Mouse (Mus musculus): ENCODE measurements around the gene Elavl3. TPM values are rescaled to one million over a fixed set of nuclear protein-coding genes. Genes with fewer than 3 reads are reported as not detected.

The Elavl3 gene
- polyA plus RNA-seq, 1 experiment from 2014 or later = 69.1 TPM

DNA sequence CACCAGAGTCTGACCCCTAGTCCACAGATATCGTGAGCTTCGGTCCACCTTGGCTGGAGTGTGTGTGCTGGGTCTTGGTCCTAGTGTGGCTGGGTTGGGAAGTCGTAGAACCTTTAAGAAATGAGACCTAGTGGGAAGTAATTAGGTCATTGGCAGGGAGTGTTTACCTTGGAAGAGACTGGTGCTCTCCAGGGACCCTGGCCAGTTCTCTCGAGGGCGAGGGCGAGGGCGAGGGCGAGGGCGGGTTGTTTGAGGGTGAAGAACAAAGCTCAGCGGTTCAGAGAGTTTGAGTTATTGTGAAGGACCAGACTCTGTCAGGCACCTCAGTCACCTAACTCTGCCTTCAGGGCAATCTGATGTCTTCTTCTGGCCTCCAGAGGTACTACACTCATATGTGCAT, 14.0 kb downstream of the Elavl3 start:
- no peak for DNase-seq (ENCODE audit: low spot score)
- peaks cover 5% of the 10 kb centered on the region; the same call in 1 of the 2 replicates for H3K4me1 ChIP-seq (ENCODE audit: control insufficient read depth, insufficient read depth, low read length)
- H3K4me3 ChIP-seq (ENCODE audit: low read depth, low read length) = no peak overlapping the region
- H3K9me3 ChIP-seq (ENCODE audit: control insufficient read depth, low read length) = no peaks in the 10 kb centered on the region
- H3K27me3 ChIP-seq (ENCODE audit: control insufficient read depth, insufficient read depth, low read length) = no peaks in the 10 kb centered on the region
- no peak overlapping the region for H3K27ac ChIP-seq (ENCODE audit: low read depth, low read length)
- no peak for ATAC-seq (ENCODE audit: insufficient read depth, low FRiP score, low TSS enrichment)
- H3K4me2 ChIP-seq (ENCODE audit: low read depth) = no peak overlapping the region
- no peak overlapping the region for H3K9ac ChIP-seq (ENCODE audit: low read length)
- WGBS = 87% methylated on average over 10 of the region's 10 CpGs
- H3K36me3 ChIP-seq (ENCODE audit: control insufficient read depth, insufficient read depth, low read length) = peaks cover 2% of the 10 kb centered on the region

DNA sequence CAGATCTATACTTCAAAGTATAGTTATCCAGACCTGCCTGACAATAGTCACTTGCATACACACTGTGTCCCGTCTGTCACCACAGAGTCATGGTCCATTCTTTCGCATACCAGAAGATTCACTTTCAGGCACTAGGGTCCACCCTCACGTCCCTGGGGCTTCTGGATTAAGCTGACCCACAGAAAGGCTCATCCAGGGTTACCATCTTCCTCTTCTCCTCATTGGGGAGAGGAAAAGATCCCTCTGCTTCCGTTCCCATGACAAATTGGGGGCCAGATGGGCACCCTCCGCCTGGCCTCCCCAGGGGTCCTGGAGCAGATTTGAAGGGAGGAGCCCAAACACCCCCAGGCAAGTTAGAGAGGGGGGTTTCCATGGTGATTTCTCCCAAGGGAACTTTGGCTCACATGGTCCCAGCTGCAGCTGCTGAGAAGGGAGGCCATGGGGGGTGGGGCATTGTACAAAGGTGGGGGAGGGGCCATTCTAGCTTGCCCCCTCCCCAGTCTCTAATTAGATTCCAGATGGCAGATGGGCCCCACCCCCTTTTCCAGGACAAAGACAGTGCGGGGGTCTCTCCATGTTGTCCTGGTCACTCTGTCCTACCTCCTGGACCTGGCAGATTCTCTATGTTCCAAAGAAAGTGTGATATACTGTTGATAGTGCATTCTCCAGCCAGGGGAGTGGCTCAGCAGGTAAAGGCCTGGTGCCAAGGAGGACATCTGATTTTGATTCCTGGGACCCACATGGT, 16.4 kb downstream of the Elavl3 start:
- DNase-seq (ENCODE audit: low spot score) (peak; percentile 70), ATAC-seq (ENCODE audit: insufficient read depth, low FRiP score, low TSS enrichment) (peak; percentile 63)

GRCm38 (mm10) chr9:22030386-22030785, 21.4 kb downstream of the Elavl3 start:
- Histone ChIP-seq H3K4me1 (ENCODE audit: control insufficient read depth, insufficient read depth, low read length) (peaks cover 4% of the 10 kb centered on the region; the same call in 1 of the 2 replicates), H3K27me3 (ENCODE audit: control insufficient read depth, insufficient read depth, low read length) (no peaks in the 10 kb centered on the region), H3K36me3 (ENCODE audit: control insufficient read depth, insufficient read depth, low read length) (peaks cover 8% of the 10 kb centered on the region), H3K4me2 (ENCODE audit: low read depth) (no peak overlapping the region), H3K27ac (ENCODE audit: low read depth, low read length) (no peak overlapping the region), H3K9me3 (ENCODE audit: control insufficient read depth, low read length) (no peaks in the 10 kb centered on the region), H3K9ac (ENCODE audit: low read length) (no peak overlapping the region), H3K4me3 (ENCODE audit: low read depth, low read length) (no peak overlapping the region)
- DNase-seq (ENCODE audit: low spot score) = no peak
- ATAC-seq (ENCODE audit: insufficient read depth, low FRiP score, low TSS enrichment) = no peak
- WGBS = 93% methylated on average over 9 of the region's 9 CpGs

More for the DNA sequence above, 16.4 kb downstream of the Elavl3 start:
- Histone ChIP-seq H3K27me3 (ENCODE audit: control insufficient read depth, insufficient read depth, low read length) (no peaks in the 10 kb centered on the region), H3K9me3 (ENCODE audit: control insufficient read depth, low read length) (no peaks in the 10 kb centered on the region), H3K27ac (ENCODE audit: low read depth, low read length) (peak overlapping the region; percentile 73), H3K4me1 (ENCODE audit: control insufficient read depth, insufficient read depth, low read length) (peaks cover 5% of the 10 kb centered on the region; the same call in 1 of the 2 replicates), H3K4me3 (ENCODE audit: low read depth, low read length) (no peak overlapping the region), H3K4me2 (ENCODE audit: low read depth) (no peak overlapping the region), H3K9ac (ENCODE audit: low read length) (no peak overlapping the region), H3K36me3 (ENCODE audit: control insufficient read depth, insufficient read depth, low read length) (peaks cover 3% of the 10 kb centered on the region)
- WGBS = 38% methylated on average over 6 of the region's 6 CpGs

- 38% methylated on average over 7 of the region's 7 CpGs for WGBS
- H3K4me1 ChIP-seq (ENCODE audit: control insufficient read depth, insufficient read depth, low read length) = peaks cover 5% of the 10 kb centered on the region; the same call in 1 of the 2 replicates
- H3K9ac ChIP-seq (ENCODE audit: low read length) = no peak overlapping the region
- no peak overlapping the region for H3K4me3 ChIP-seq (ENCODE audit: low read depth, low read length)
- H3K9me3 ChIP-seq (ENCODE audit: control insufficient read depth, low read length) = no peaks in the 10 kb centered on the region
- ATAC-seq (ENCODE audit: insufficient read depth, low FRiP score, low TSS enrichment) (peak; percentile 52), DNase-seq (ENCODE audit: low spot score) (peak; percentile 61)
- no peak overlapping the region for H3K27ac ChIP-seq (ENCODE audit: low read depth, low read length)
- H3K36me3 ChIP-seq (ENCODE audit: control insufficient read depth, insufficient read depth, low read length) = peaks cover 10% of the 10 kb centered on the region
- H3K27me3 ChIP-seq (ENCODE audit: control insufficient read depth, insufficient read depth, low read length) = no peaks in the 10 kb centered on the region
- H3K4me2 ChIP-seq (ENCODE audit: low read depth) = no peak overlapping the region
Observed at GRCm38 (mm10) chr9:22028467-22028866, 23.4 kb downstream of the Elavl3 start.

DNA sequence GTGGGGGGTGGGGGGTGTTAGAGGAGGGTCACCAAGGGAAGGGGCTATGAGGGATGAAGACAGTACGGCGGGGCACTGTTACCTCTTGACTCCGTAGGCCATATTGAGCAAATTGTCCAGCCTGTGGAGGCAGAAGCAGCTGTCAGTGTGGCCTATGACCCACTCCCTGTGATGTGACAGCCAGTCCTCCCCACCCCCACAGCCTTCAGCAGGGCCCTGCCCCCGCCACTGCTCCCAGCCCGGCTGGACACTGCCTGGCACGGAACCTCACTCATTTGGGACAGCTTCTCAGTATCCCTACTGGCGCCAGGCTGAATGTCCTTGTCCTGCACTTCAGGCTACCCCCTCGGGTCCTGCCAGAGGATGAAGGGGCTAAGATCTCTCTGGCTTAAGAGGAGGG, 27.2 kb downstream of the Elavl3 start:
- Histone ChIP-seq H3K4me2 (ENCODE audit: low read depth) (no peak overlapping the region), H3K27ac (ENCODE audit: low read depth, low read length) (no peak overlapping the region), H3K4me1 (ENCODE audit: control insufficient read depth, insufficient read depth, low read length) (peaks cover 5% of the 10 kb centered on the region; the same call in 1 of the 2 replicates), H3K27me3 (ENCODE audit: control insufficient read depth, insufficient read depth, low read length) (no peaks in the 10 kb centered on the region), H3K4me3 (ENCODE audit: low read depth, low read length) (no peak overlapping the region), H3K36me3 (ENCODE audit: control insufficient read depth, insufficient read depth, low read length) (peaks cover 4% of the 10 kb centered on the region; the same call in 1 of the 2 replicates), H3K9ac (ENCODE audit: low read length) (no peak overlapping the region), H3K9me3 (ENCODE audit: control insufficient read depth, low read length) (no peaks in the 10 kb centered on the region)
- no peak for ATAC-seq (ENCODE audit: insufficient read depth, low FRiP score, low TSS enrichment)
- 53% methylated on average over 8 of the region's 8 CpGs for WGBS
- no peak for DNase-seq (ENCODE audit: low spot score)

GRCm38 (mm10) chr9:22017208-22017825, 34.5 kb downstream of the Elavl3 start:
- WGBS = 80% methylated on average over 7 of the region's 7 CpGs
- Histone ChIP-seq H3K27me3 (ENCODE audit: control insufficient read depth, insufficient read depth, low read length) (no peaks in the 10 kb centered on the region), H3K36me3 (ENCODE audit: control insufficient read depth, insufficient read depth, low read length) (peaks cover 22% of the 10 kb centered on the region), H3K4me1 (ENCODE audit: control insufficient read depth, insufficient read depth, low read length) (no peaks in the 10 kb centered on the region), H3K9me3 (ENCODE audit: control insufficient read depth, low read length) (no peaks in the 10 kb centered on the region), H3K9ac (ENCODE audit: low read length) (no peak overlapping the region), H3K4me3 (ENCODE audit: low read depth, low read length) (no peak overlapping the region), H3K4me2 (ENCODE audit: low read depth) (no peak overlapping the region), H3K27ac (ENCODE audit: low read depth, low read length) (no peak overlapping the region)
- no peak for ATAC-seq (ENCODE audit: insufficient read depth, low FRiP score, low TSS enrichment)
- DNase-seq (ENCODE audit: low spot score) = no peak

GRCm38 (mm10) chr9:22016245-22016644, 35.6 kb downstream of the Elavl3 start:
- H3K4me3 ChIP-seq (ENCODE audit: low read depth, low read length) = no peak overlapping the region
- H3K27ac ChIP-seq (ENCODE audit: low read depth, low read length) = no peak overlapping the region
- no peak overlapping the region for H3K9ac ChIP-seq (ENCODE audit: low read length)
- no peak overlapping the region for H3K4me2 ChIP-seq (ENCODE audit: low read depth)
- WGBS = 68% methylated on average over 10 of the region's 10 CpGs
- H3K9me3 ChIP-seq (ENCODE audit: control insufficient read depth, low read length) = no peaks in the 10 kb centered on the region
- no peak for ATAC-seq (ENCODE audit: insufficient read depth, low FRiP score, low TSS enrichment)
- no peak for DNase-seq (ENCODE audit: low spot score)
- H3K4me1 ChIP-seq (ENCODE audit: control insufficient read depth, insufficient read depth, low read length) = no peaks in the 10 kb centered on the region
- no peaks in the 10 kb centered on the region for H3K27me3 ChIP-seq (ENCODE audit: control insufficient read depth, insufficient read depth, low read length)
- peaks cover 27% of the 10 kb centered on the region for H3K36me3 ChIP-seq (ENCODE audit: control insufficient read depth, insufficient read depth, low read length)

GRCm38 (mm10) chr9:22012731-22013130, 39.1 kb downstream of the Elavl3 start:
- ATAC-seq (ENCODE audit: insufficient read depth, low FRiP score, low TSS enrichment) = 0 out of 2 replicates have a peak, but pooled peaks have one; percentile 5
- H3K27ac ChIP-seq (ENCODE audit: low read depth, low read length) = no peak overlapping the region

More at GRCm38 (mm10) chr9:22012731-22013130, 39.1 kb downstream of the Elavl3 start:
- H3K36me3 ChIP-seq (ENCODE audit: control insufficient read depth, insufficient read depth, low read length) = peaks cover 47% of the 10 kb centered on the region
- DNase-seq (ENCODE audit: low spot score) = no peak
- H3K4me1 ChIP-seq (ENCODE audit: control insufficient read depth, insufficient read depth, low read length) = no peaks in the 10 kb centered on the region; the same call in 1 of the 2 replicates
- H3K9ac ChIP-seq (ENCODE audit: low read length) = no peak overlapping the region
- H3K4me3 ChIP-seq (ENCODE audit: low read depth, low read length) = no peak overlapping the region
- WGBS = 93% methylated on average over 13 of the region's 13 CpGs
- H3K27me3 ChIP-seq (ENCODE audit: control insufficient read depth, insufficient read depth, low read length) = no peaks in the 10 kb centered on the region
- no peak overlapping the region for H3K4me2 ChIP-seq (ENCODE audit: low read depth)
- H3K9me3 ChIP-seq (ENCODE audit: control insufficient read depth, low read length) = no peaks in the 10 kb centered on the region
